Mouse (Mus musculus): ENCODE results near the gene Lrrk2. TPM values are rescaled to one million over a fixed set of nuclear protein-coding genes. Genes with fewer than 3 reads are reported as not detected.

The Lrrk2 gene
- polyA plus RNA-seq, 1 experiment from 2014 or later: 7.9 TPM

DNA sequence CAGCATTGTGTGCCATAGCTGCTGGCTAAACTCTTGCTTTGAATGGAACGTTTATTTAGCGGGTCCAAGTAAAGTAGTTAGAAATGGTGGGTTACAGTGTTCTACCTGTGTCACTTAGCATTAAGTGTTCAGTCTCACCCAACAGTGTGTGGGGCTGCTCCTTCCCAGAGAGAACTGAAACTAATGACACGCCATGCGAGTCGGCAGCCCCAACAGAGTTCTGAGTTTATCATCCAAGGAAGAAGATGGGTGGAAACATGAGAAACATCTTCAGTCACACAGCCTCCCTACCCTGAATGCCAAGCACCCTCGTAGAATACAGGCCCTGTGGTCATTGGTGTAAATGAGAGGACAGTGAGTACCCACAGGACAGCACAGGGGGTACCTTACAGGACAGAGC, 14.7 kb upstream of the Lrrk2 start:
- ATAC-seq (ENCODE audit: borderline replicate concordance, extremely low read depth, low FRiP score, low TSS enrichment): no peak
- WGBS: 89% methylated on average over 6 of the region's 6 CpGs
- H3K36me3 ChIP-seq: no peaks in the 10 kb centered on the region

DNA sequence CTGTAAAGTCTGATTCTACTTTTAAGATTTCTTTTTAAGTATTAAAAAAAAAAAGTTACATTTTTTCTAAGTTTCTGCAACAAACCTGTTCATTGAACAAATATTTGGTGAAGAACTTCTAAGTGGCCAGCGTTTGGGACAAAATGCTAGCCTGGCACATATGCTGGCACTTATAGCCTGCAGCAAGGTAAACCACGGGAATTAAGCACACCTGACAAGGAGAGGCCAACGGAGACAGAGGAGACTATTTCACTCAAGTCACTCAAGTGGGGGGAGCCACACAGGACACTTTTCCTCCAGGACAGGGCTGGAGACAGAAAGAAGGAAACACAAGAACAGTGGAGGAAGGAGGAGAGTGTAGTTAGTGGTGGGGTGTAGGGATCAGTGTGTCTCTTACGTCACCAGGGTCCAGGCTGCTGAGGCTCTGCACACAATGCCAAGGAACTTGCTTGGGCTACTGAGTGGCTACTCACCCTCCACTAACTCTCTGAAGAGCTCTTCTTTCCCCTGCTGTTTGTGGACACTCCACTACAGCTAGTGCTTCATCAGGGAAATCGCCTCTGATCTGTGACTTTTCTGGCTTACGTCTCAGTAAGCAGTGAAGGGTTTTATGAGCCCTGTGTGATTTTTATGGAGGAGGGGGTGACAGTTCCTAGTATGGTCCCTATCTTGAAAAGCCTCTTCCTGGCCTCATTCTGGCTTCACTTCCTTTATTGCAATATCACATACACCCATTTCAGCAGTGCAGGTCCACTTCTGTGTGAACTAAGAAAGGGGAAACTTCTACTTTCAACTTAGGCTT, 12.5 kb upstream of the Lrrk2 start:
- ATAC-seq (ENCODE audit: borderline replicate concordance, extremely low read depth, low FRiP score, low TSS enrichment): peak; percentile 42; the same call in 1 of the 2 replicates
- H3K36me3 ChIP-seq: no peaks in the 10 kb centered on the region
- peak overlapping the region; percentile 32; the same call in 1 of the 2 replicates for H3K27ac ChIP-seq
- H3K4me2 ChIP-seq: no peak overlapping the region
- H3K4me3 ChIP-seq: no peak overlapping the region
- H3K9me3 ChIP-seq: no peaks in the 10 kb centered on the region
- no peak overlapping the region for H3K9ac ChIP-seq
- 51% methylated on average over 6 of the region's 6 CpGs for WGBS
- H3K27me3 ChIP-seq: no peaks in the 10 kb centered on the region
- no peaks in the 10 kb centered on the region for H3K4me1 ChIP-seq

More for the DNA sequence above, 14.7 kb upstream of the Lrrk2 start:
- Histone ChIP-seq H3K4me2 (no peak overlapping the region), H3K9me3 (no peaks in the 10 kb centered on the region), H3K4me3 (no peak overlapping the region), H3K4me1 (no peaks in the 10 kb centered on the region), H3K27me3 (no peaks in the 10 kb centered on the region), H3K9ac (no peak overlapping the region), H3K27ac (no peak overlapping the region)

DNA sequence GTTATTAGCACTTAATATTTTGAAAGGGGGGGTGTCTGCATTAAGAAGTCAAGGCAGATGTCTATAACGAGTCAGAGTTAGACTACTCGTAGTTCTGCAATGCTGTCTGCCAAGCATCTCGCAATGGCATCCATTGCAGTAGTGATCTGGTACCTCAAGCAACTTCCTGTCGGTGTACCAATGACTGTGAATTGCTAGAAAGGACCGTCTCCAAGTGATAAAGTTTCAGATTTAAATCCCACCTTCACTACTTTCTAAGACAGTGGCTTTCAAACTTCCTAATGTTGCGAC, 12.0 kb upstream of the Lrrk2 start:
- 72% methylated on average over 6 of the region's 6 CpGs for WGBS
- Histone ChIP-seq H3K9ac (no peak overlapping the region), H3K4me2 (no peak overlapping the region), H3K27me3 (no peaks in the 10 kb centered on the region), H3K4me3 (no peak overlapping the region), H3K36me3 (no peaks in the 10 kb centered on the region), H3K27ac (no peak overlapping the region), H3K9me3 (no peaks in the 10 kb centered on the region), H3K4me1 (no peaks in the 10 kb centered on the region)
- ATAC-seq (ENCODE audit: borderline replicate concordance, extremely low read depth, low FRiP score, low TSS enrichment): no peak

DNA sequence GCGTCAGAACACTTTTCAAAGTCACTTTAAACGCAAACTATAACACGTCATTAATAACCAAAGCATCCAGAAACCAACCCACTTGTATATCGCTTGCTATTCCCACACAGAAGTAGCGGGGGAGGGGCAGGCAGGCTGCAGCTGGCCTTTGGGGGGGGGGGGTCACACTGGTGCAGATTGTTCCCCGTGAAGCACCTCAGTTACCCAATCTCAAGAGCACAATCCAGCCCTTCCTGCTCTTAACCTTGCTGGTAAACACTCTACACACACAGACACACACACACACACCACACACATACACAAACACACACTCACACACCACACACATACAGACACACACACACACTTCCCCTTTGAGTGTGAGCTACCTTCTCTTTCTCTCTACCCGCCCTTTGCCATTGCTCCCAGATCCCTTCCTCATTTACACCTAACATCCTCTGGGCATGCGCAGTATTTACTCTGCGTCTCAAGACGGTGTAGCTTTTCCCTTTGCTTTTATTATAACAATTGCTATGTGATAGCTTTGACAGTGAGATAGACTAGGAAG, 8.3 kb upstream of the Lrrk2 start:
- 50% methylated on average over 10 of the region's 10 CpGs for WGBS
- no peaks in the 10 kb centered on the region for H3K4me1 ChIP-seq
- H3K27me3 ChIP-seq: no peaks in the 10 kb centered on the region
- no peak for ATAC-seq (ENCODE audit: borderline replicate concordance, extremely low read depth, low FRiP score, low TSS enrichment)
- no peaks in the 10 kb centered on the region for H3K9me3 ChIP-seq
- no peak overlapping the region for H3K4me3 ChIP-seq
- H3K27ac ChIP-seq: no peak overlapping the region
- H3K9ac ChIP-seq: no peak overlapping the region
- H3K36me3 ChIP-seq: no peaks in the 10 kb centered on the region
- no peak overlapping the region for H3K4me2 ChIP-seq

DNA sequence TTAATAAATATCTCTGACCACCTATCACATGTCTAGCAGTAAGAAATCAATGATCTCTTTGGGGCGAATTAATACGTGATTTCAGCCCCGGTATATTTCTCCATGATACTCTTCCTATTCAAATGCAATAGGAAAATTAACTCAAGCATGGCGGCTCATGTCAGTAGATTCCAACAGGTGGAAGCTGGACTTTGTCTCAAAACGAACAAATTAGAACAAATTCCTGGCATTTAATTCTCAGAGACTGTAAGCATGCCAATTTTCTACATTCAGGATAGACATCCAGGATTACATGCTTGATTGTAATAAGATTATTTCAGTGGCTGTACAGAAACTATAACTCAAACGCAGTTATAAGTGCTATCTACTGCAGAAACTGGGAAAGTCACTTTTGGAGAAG, 7.4 kb upstream of the Lrrk2 start:
- Histone ChIP-seq H3K9me3 (no peaks in the 10 kb centered on the region), H3K4me2 (no peak overlapping the region), H3K36me3 (no peaks in the 10 kb centered on the region), H3K9ac (no peak overlapping the region), H3K4me1 (no peaks in the 10 kb centered on the region), H3K4me3 (no peak overlapping the region), H3K27me3 (no peaks in the 10 kb centered on the region), H3K27ac (no peak overlapping the region)
- ATAC-seq (ENCODE audit: borderline replicate concordance, extremely low read depth, low FRiP score, low TSS enrichment): no peak
- 76% methylated on average over 6 of the region's 6 CpGs for WGBS

DNA sequence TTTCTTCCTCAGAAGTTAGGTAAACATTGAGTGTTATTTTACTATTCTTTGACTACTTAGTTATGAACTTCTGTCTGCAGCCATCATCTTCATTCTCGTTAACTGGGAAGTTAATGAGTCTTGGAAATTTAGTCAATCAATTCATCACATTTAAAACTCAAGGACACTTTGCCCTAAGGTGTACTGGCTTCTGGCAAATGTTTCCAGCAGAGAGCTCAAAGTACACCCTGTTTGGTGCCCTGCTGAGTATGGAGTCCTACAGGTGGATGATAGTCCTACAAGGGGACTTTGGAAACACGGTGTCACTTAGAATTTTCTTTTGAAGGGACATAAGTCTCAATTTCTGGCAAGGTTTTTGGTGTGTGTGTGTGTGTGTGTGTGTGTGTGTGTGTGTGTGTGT, 1.8 kb upstream of the Lrrk2 start:
- no peak overlapping the region for H3K4me3 ChIP-seq
- H3K9ac ChIP-seq: no peak overlapping the region
- H3K27ac ChIP-seq: no peak overlapping the region
- H3K4me1 ChIP-seq: peaks cover 20% of the 10 kb centered on the region; the same call in 1 of the 2 replicates
- H3K36me3 ChIP-seq: no peaks in the 10 kb centered on the region
- no peaks in the 10 kb centered on the region for H3K9me3 ChIP-seq
- 77% methylated on average over 2 of the region's 2 CpGs for WGBS
- ATAC-seq (ENCODE audit: borderline replicate concordance, extremely low read depth, low FRiP score, low TSS enrichment): no peak
- H3K27me3 ChIP-seq: no peaks in the 10 kb centered on the region
- no peak overlapping the region for H3K4me2 ChIP-seq

DNA sequence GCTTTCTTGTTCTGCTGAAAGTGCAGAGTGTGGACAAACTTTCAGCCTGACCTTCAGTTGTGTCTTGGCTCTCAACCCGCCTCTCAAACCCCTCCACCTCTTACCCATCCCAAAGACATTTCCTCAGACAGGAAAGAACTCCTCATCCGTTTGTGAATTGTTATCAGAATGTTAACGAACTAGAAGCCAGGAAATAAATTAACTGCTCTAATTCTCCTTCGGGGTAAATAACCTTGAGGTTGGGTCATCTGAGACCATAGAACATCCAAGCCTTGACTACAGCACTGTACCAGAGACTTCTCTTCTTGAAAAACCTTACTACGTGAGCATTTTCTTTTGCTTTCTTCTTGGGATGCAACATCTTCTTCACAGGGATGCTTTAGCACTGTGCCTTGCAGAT, 988 bp upstream of the Lrrk2 start:
- no peaks in the 10 kb centered on the region for H3K9me3 ChIP-seq
- peak overlapping the region; percentile 62; the same call in 1 of the 2 replicates for H3K4me2 ChIP-seq
- H3K27ac ChIP-seq: no peak overlapping the region
- no peak overlapping the region for H3K4me3 ChIP-seq
- H3K36me3 ChIP-seq: no peaks in the 10 kb centered on the region
- H3K4me1 ChIP-seq: peaks cover 20% of the 10 kb centered on the region; the same call in 1 of the 2 replicates
- WGBS: 58% methylated on average over 5 of the region's 5 CpGs
- no peaks in the 10 kb centered on the region for H3K27me3 ChIP-seq
- no peak for ATAC-seq (ENCODE audit: borderline replicate concordance, extremely low read depth, low FRiP score, low TSS enrichment)
- no peak overlapping the region for H3K9ac ChIP-seq

DNA sequence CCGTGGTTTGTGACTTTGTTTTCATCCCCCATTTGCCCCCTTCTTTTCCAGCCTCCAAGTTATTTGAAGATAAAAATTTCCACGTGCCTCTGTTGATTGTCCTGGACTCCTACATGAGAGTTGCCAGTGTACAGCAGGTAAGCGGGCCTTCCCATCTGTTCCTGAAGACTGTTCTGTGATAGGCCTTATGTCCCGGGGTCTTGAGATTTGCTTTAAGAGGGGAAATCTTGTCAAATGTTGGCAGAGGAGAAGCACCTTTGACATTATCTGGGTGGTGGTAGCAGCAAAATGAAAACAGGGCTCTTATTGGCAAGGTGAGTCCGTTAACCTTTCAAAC, 562 bp downstream of the Lrrk2 start:
- H3K4me3 ChIP-seq: peak overlapping the region; percentile 58
- 16% methylated on average over 5 of the region's 5 CpGs for WGBS
- H3K4me2 ChIP-seq: peak overlapping the region; percentile 62
- no peaks in the 10 kb centered on the region for H3K27me3 ChIP-seq
- H3K36me3 ChIP-seq: no peaks in the 10 kb centered on the region
- ATAC-seq (ENCODE audit: borderline replicate concordance, extremely low read depth, low FRiP score, low TSS enrichment): peak; percentile 41; the same call in 1 of the 2 replicates
- no peaks in the 10 kb centered on the region for H3K9me3 ChIP-seq
- peaks cover 20% of the 10 kb centered on the region; the same call in 1 of the 2 replicates for H3K4me1 ChIP-seq
- H3K9ac ChIP-seq: peak overlapping the region; percentile 55
- peak overlapping the region; percentile 86 for H3K27ac ChIP-seq

DNA sequence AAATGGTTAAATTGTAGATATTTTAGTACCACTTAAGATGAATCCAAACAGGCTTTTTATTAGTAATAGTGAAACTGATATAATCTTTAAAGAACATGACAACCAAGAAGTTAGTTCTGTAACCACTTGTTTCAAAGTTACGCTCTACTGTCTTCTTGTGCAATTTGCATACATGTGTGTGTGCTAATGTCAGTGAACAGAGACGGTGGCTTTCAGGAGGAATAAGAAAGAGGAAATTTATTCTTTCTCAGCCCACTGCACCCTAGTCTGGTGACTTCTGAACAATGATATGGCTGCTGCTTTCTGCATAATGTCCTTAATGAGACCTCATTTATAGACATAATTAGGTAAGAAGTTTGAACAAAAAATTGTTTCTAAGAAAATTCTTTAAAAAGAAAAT, 7.1 kb downstream of the Lrrk2 start:
- 74% methylated on average over 2 of the region's 2 CpGs for WGBS

DNA sequence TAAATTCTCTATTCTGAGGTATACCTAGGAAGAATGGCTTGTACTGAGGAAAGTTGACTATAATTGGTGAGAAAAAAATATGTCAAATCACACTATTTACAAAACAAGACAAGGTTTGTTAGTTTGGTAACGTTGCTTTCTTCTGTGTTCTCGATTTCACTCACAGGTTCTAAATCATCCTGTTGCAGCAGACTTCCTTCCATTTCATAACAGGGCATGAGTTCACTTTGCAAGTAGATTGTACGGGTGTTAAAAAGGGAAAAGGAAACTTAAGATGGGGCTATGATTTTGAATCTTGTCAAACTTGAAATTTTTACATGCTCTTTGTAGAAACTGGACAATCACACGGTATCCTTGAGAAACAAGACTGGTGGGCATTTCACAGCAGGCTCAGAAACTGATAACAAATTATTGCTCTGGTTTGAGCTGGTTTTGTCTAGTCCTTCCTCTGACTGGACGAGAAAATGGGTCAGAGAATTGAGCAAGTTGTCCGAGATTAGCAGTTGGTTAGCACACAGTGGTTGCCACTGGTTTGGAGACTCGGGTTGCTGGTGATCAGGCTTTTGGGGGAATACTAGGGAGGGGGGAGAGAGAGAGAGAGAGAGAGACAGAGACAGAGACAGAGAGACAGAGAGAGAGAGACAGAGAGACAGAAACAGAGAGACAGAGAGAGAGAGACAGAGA, 13.0 kb downstream of the Lrrk2 start:
- Histone ChIP-seq H3K4me2 (no peak overlapping the region), H3K27me3 (no peaks in the 10 kb centered on the region), H3K4me1 (no peaks in the 10 kb centered on the region), H3K4me3 (no peak overlapping the region), H3K9me3 (no peaks in the 10 kb centered on the region), H3K27ac (no peak overlapping the region), H3K9ac (no peak overlapping the region), H3K36me3 (peaks cover 5% of the 10 kb centered on the region; the same call in 1 of the 2 replicates)
- no peak for ATAC-seq (ENCODE audit: borderline replicate concordance, extremely low read depth, low FRiP score, low TSS enrichment)
- 72% methylated on average over 7 of the region's 7 CpGs for WGBS

More for the DNA sequence above, 7.1 kb downstream of the Lrrk2 start:
- Histone ChIP-seq H3K9ac (no peak overlapping the region), H3K36me3 (peaks cover 5% of the 10 kb centered on the region; the same call in 1 of the 2 replicates), H3K27me3 (no peaks in the 10 kb centered on the region), H3K4me3 (no peak overlapping the region), H3K27ac (no peak overlapping the region), H3K9me3 (no peaks in the 10 kb centered on the region), H3K4me1 (no peaks in the 10 kb centered on the region), H3K4me2 (no peak overlapping the region)
- ATAC-seq (ENCODE audit: borderline replicate concordance, extremely low read depth, low FRiP score, low TSS enrichment): no peak

DNA sequence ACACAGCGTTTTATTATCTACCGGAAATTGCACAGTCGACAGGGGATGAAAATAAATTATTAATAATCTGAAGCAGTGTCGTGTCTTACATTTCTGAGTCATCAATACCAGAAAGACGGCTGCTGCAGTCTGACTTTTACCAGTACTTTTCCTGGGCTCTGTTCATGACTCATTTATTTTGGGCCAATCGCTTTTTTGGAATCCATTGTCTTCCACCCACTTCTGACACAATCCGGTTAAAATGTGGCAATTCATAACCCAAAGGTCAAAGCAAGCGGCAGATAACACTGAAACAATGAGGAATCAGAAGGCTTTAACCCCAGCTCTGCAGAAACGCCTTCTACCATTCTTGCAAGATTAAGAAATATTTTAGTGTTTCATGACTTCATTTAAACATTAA, 17.7 kb downstream of the Lrrk2 start:
- no peak overlapping the region for H3K4me2 ChIP-seq
- no peak overlapping the region for H3K4me3 ChIP-seq
- no peaks in the 10 kb centered on the region for H3K27me3 ChIP-seq
- H3K27ac ChIP-seq: no peak overlapping the region
- no peak overlapping the region for H3K9ac ChIP-seq
- peaks cover 4% of the 10 kb centered on the region; the same call in 1 of the 2 replicates for H3K36me3 ChIP-seq
- no peaks in the 10 kb centered on the region for H3K4me1 ChIP-seq
- no peaks in the 10 kb centered on the region for H3K9me3 ChIP-seq
- 80% methylated on average over 9 of the region's 9 CpGs for WGBS
- ATAC-seq (ENCODE audit: borderline replicate concordance, extremely low read depth, low FRiP score, low TSS enrichment): no peak

DNA sequence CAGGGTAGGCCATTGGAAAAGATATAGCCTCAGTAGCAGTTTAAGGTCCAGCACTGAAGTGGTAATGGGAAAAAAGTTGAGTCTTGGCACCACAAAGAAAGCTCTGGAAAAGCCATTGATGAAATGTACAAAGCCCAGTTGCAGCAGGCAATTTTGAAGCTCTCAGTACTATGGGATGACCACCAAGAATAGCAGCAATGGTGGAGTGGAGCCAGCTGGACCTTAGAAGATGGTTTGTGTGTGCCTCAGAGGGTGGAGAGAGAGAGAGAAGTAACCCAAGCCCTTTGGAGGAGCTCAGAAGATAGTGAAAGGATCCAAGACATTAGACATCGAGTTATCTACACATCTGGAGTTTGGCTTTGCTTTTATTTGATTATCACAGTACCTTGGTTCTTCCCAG, 20.1 kb downstream of the Lrrk2 start:
- no peak overlapping the region for H3K9ac ChIP-seq

More for the DNA sequence above, 20.1 kb downstream of the Lrrk2 start:
- no peak overlapping the region for H3K4me2 ChIP-seq
- H3K4me3 ChIP-seq: no peak overlapping the region
- peaks cover 9% of the 10 kb centered on the region; the same call in 1 of the 2 replicates for H3K36me3 ChIP-seq
- no peak for ATAC-seq (ENCODE audit: borderline replicate concordance, extremely low read depth, low FRiP score, low TSS enrichment)
- no peaks in the 10 kb centered on the region for H3K27me3 ChIP-seq
- H3K27ac ChIP-seq: no peak overlapping the region
- WGBS: 80% methylated on average over 1 of the region's 1 CpGs
- no peaks in the 10 kb centered on the region for H3K4me1 ChIP-seq
- no peaks in the 10 kb centered on the region for H3K9me3 ChIP-seq
